Mouse (Mus musculus) cerebellum, postnatal 36 days (tissue): ENCODE data around the gene Vav1.

ENCODE experiments used
- DNase-seq, 2 experiments: peaks; one replicate each; pipeline ENCODE4 v3.0.0; 2021 to 2022; ENCODE audit warnings: mixed read lengths in 2 of 2

The Vav1 gene

DNA sequence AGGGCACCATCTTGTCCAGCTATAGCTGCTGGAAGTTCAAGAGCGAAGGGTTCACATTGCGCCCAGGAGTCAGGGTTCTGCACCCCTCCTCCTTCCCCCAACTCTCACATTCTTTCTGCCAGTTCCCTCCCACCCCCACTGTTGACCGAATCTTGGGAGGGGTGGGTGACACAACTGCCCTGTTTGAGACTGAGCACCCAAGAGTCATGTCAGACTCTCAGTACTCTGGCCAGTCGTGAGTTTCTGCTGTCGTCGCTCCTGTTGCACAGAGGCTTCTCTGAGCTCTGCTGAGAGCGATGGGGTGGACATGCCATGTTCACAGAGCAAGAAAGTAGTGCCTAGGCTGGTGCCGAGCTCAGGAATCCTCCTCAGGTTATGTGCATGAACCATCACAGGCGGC is 60.4 kb downstream of the Vav1 start:
- DNase-seq: no peak

DNA sequence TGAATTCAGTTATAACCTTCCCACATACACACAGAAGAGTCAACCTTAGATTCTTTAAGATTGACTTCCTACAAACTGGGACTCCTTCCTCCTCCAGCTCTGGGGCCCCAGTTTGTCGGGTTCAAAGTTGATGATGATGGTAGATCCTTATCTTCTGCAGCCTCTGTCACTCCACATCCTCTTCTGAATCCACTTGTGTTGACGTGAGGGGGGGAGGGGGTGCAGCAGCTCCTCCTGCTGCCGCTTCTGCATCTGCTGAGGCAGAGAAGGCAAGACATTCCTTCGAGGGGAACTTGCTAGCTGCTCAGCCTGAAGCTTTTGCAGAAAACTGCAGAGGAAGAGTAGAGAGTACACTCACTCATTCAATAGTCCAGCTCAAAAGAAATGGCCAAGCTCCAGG is 62.7 kb downstream of the Vav1 start:
- no peak for DNase-seq

DNA sequence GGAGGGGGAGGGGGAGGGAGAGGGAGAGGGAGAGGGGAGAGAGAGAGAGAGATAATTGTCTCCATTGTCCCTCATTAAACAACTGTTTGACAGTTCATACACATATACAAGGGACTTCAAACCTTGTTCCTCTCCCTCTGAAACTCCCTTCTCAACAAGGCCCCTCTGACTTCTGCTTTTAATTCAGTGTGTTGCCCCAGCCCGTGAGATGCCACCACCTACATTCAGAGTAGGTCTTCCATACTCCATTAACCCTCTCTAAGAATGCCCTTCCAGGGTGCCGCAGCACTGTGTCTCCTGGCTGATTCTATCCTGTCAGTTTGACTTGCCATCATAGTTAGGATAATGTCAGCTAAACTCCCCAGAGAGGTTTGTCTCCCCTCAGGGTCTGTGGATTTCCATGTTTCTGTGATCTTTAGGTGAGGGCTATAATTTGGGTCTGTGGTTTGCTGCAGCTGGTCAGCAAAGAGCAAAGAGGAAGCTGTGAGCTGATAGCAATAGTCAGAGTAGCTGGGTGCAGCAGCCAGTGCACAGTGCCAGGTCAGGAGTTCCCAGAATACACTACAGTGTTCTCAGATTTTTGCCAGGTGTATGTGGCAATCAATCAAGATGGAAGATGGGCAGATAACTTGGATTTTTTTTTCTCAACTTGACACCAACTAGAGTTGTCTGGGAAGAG is 65.3 kb downstream of the Vav1 start:
- DNase-seq: no peak

- DNase-seq: no peak
These were observed 68.1 kb downstream of the Vav1 start for GRCm38 (mm10) chr17:57347017-57347416.

GRCm38 (mm10) chr17:57347781-57348180 is 68.9 kb downstream of the Vav1 start:
- no peak for DNase-seq

- DNase-seq: no peak
These were observed 70.2 kb downstream of the Vav1 start for GRCm38 (mm10) chr17:57349067-57349466.

DNA sequence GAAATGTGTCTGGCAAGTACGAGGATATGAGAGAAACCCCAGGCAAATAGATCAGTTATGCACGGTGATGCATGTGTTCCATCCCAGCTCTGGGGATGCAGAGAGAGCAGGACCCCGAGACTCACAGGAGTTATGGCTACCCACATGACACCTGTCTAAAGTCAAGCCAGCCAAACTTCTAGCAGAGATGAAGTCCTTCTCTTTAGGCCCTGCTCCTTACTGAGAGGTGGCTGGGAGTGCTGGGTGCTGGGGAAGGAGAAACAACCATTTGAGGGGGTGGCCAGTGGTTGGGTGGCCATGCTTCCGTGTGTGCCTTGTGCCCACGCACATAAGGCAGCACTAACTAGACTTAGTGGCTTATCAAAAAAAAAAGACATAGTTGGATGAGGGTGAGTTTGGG is 71.3 kb downstream of the Vav1 start:
- DNase-seq: no peak

GRCm38 (mm10) chr17:57351107-57351506 is 72.2 kb downstream of the Vav1 start:
- no peak for DNase-seq

DNA sequence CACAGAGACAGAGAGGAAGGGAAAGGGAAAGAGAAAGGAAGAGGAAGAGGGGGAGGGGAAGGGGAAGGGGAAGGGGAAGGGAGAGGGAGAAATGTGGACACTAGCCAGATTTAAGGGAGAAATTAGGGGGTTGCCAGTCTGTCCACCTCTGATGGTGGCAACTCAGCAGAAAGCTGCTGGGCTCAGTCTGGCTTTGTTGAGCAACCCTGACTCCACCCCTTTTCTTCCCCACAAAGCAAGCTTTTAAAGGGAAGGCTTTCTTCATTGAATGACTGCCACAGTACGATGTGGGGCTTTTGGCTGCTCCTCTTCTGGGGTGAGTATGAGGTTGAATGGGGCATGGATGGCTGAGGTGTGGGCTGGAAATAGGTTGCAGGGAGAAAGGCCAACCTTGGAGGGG is 79.5 kb downstream of the Vav1 start, which contains the start of gene Adgre1:
Adgre1 (plus strand) TSS at position 251 of the 400 bp plus-strand sequence.
- no peak for DNase-seq

DNA sequence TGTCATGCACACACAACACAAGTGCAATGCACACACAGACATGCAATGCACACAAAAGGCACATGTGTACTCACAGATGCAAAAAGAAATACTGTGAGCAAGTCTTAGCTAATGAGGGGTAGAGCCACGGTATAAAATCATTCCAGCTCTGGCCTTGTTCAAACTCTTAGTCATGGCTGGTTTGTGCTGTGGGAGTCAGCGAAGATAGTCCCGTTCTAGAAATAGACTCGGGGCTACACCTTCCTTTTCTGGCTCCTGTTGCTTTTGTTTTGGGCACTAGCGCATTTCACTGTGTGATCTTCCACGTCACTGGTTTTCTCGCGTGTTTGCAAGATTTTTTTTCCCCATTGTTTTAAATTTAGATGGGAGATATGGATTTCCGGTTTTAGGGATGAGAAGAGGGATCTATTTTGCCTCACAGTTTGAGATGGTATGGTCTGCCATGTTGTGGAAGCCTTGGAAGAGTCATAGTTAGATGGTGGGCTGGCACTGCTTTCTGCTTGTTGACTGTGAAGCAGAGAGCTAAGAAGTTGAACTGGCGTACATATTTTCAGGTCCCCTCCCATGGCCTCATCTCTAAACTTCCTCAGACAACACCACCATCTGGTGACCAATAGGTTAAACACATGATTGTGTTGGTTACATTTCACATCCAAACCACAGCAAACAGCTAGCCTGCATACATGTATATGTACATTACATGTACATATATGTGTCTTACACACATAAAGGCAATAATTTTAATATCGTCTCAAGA is 80.8 kb downstream of the Vav1 start:
- DNase-seq: no peak
